Mouse (Mus musculus) embryonic stem cell, embryonic (primary cell): ENCODE data around the gene Dctpp1.

Source experiments
- CTCF ChIA-PET, 4 experiments: fragments of 300-600 bp in 2 of 4; fragments of 350-600 bp in 2 of 4; sonication (Branson Sonifier 250); formaldehyde crosslinking; loops; one replicate each; lab custom pipeline; 2022; ENCODE audit warnings: inconsistent platforms in 2 of 4; lab: Charles Lee
- POLR2A ChIA-PET, 4 experiments: fragments of 300-600 bp in 2 of 4; fragments of 350-600 bp in 2 of 4; sonication (Branson Sonifier 250); formaldehyde crosslinking; loops; one replicate each; lab custom pipeline; 2022; ENCODE audit warnings: antibody characterized with exemption in 4 of 4, inconsistent platforms in 1 of 4; lab: Charles Lee

The Dctpp1 gene

GRCm38 (mm10) chr7:127253821-127254769 lies 6.4 kb downstream of the Dctpp1 start:
- POLR2A ChIA-PET: interaction anchor here (0.6 to 2.5 kb wide), 85 partner anchors 8 to 713 kb away, joined by 3 to 58 read pairs (median 4); partner anchors contain the start of genes Sephs2 (in 3 of the 4), Sept1 (in 3 of the 4), Zfp553 (in 3 of the 4) and Zfp771 (in 3 of the 4)
- CTCF ChIA-PET: interaction anchor here in 3 of 4 experiments (0.6 to 1.6 kb wide), 13 partner anchors 9 to 561 kb away, joined by 3 to 9 read pairs (median 4); partner anchors contain the start of genes Zfp771 (in 2 of the 3) and Zfp689 (in 1 of the 3)

GRCm38 (mm10) chr7:127253341-127253740 lies 7.2 kb downstream of the Dctpp1 start:
- ChIA-PET POLR2A (interaction anchor here (0.6 to 2.5 kb wide), 61 partner anchors 8 to 714 kb away, joined by 3 to 58 read pairs (median 5); partner anchors contain the start of genes Sephs2 (in 3 of the 4), Sept1 (in 3 of the 4), Zfp553 (in 3 of the 4) and Zfp771 (in 3 of the 4)), CTCF (interaction anchor here in 3 of 4 experiments (0.6 to 1.6 kb wide), 10 partner anchors 8 to 560 kb away, joined by 3 to 6 read pairs (median 4); partner anchors contain the start of genes Zfp689 (in 1 of the 3) and Zfp771 (in 1 of the 3))

GRCm38 (mm10) chr7:127252414-127252813 lies 8.1 kb downstream of the Dctpp1 start:
- POLR2A ChIA-PET: no interaction called here
- CTCF ChIA-PET: no interaction called here

- ChIA-PET CTCF (interaction anchor here in 1 of 4 experiments (0.7 to 0.9 kb wide), 2 partner anchors 22 to 523 kb away, joined by 3 to 4 read pairs; no protein-coding TSS in a partner anchor), POLR2A (interaction anchor here in 3 of 4 experiments (0.7 to 2.2 kb wide), 12 partner anchors 9 to 37 kb away, joined by 3 to 8 read pairs (median 3); partner anchors contain the start of genes Sept1 (in 1 of the 3) and Zfp553 (in 1 of the 3))
These were observed 10.0 kb downstream of the Dctpp1 start for GRCm38 (mm10) chr7:127250511-127250910.

- POLR2A ChIA-PET: interaction anchor here (0.6 to 3.2 kb wide), 62 partner anchors 9 to 445 kb away, joined by 3 to 58 read pairs (median 4); partner anchors contain the start of genes Dctpp1 (in 3 of the 4), Sept1 (in 3 of the 4), Zfp553 (in 3 of the 4) and Cd2bp2 (in 2 of the 4)
- CTCF ChIA-PET: interaction anchor here (0.5 to 1.6 kb wide), 14 partner anchors 9 to 123 kb away, joined by 3 to 5 read pairs (median 3); partner anchors contain the start of gene Dctpp1 (in 2 of the 4)
These were observed 15.6 kb downstream of the Dctpp1 start for GRCm38 (mm10) chr7:127244658-127245510.

- CTCF ChIA-PET: interaction anchor here in 3 of 4 experiments (0.5 to 1.6 kb wide), 13 partner anchors 8 to 124 kb away, joined by 3 to 5 read pairs (median 3); partner anchors contain the start of gene Dctpp1 (in 1 of the 3)
- POLR2A ChIA-PET: interaction anchor here (0.6 to 3.2 kb wide), 60 partner anchors 8 to 444 kb away, joined by 3 to 58 read pairs (median 4); partner anchors contain the start of genes Dctpp1 (in 3 of the 4), Sept1 (in 3 of the 4), Zfp553 (in 3 of the 4) and Cd2bp2 (in 2 of the 4)
These were observed 16.4 kb downstream of the Dctpp1 start, which contains the start of gene Zfp771 for GRCm38 (mm10) chr7:127243870-127244657. Gene Zfp771 (plus strand): TSS chr7:127244274.

GRCm38 (mm10) chr7:127243361-127243867 lies 17.1 kb downstream of the Dctpp1 start:
- POLR2A ChIA-PET: interaction anchor here in 3 of 4 experiments (0.6 to 3.2 kb wide), 12 partner anchors 9 to 444 kb away, joined by 3 to 54 read pairs (median 8); partner anchors contain the start of genes Sept1 (in 3 of the 3) and Zfp553 (in 3 of the 3)
- CTCF ChIA-PET: interaction anchor here in 1 of 4 experiments (0.9 kb wide), 1 partner anchor 11 kb away, joined by 4 read pairs; no protein-coding TSS in a partner anchor

GRCm38 (mm10) chr7:127234777-127235176 lies 25.7 kb downstream of the Dctpp1 start:
- ChIA-PET POLR2A (interaction anchor here in 3 of 4 experiments (1.2 to 14.7 kb wide), 12 partner anchors 10 to 111 kb away, joined by 3 to 274 read pairs (median 13); partner anchors contain the start of genes Zfp768 (in 1 of the 3) and Zfp771 (in 1 of the 3)), CTCF (interaction anchor here in 1 of 4 experiments (1.1 kb wide), 1 partner anchor 21 kb away, joined by 3 read pairs; no protein-coding TSS in a partner anchor)

GRCm38 (mm10) chr7:127233765-127234164 lies 26.7 kb downstream of the Dctpp1 start:
- CTCF ChIA-PET: interaction anchor here in 3 of 4 experiments (0.6 to 1.5 kb wide), 6 partner anchors 11 to 454 kb away, joined by 3 to 5 read pairs (median 4); partner anchors contain the start of genes Dctpp1 (in 1 of the 3) and Zfp771 (in 1 of the 3)
- POLR2A ChIA-PET: interaction anchor here (0.7 to 14.7 kb wide), 29 partner anchors 8 to 736 kb away, joined by 3 to 274 read pairs (median 9); partner anchors contain the start of genes Zfp771 (in 3 of the 4), Cd2bp2 (in 2 of the 4) and Tbc1d10b (in 1 of the 4)

GRCm38 (mm10) chr7:127233368-127233749 lies 27.1 kb downstream of the Dctpp1 start:
- CTCF ChIA-PET: interaction anchor here in 3 of 4 experiments (0.6 to 1.5 kb wide), 8 partner anchors 11 to 453 kb away, joined by 3 to 5 read pairs (median 3); partner anchors contain the start of genes Dctpp1 (in 1 of the 3) and Zfp771 (in 1 of the 3)
- POLR2A ChIA-PET: interaction anchor here (0.6 to 14.7 kb wide), 50 partner anchors 8 to 736 kb away, joined by 3 to 274 read pairs (median 5); partner anchors contain the start of genes Zfp771 (in 3 of the 4), Cd2bp2 (in 2 of the 4), Sephs2 (in 2 of the 4) and Dctpp1 (in 1 of the 4)

GRCm38 (mm10) chr7:127232622-127233367 lies 27.7 kb downstream of the Dctpp1 start, which contains the start of the genes Zfp553 and Sept1:
Gene Zfp553 (plus strand): TSS chr7:127233061.
Gene Sept1 (minus strand): TSS chr7:127233130.
- CTCF ChIA-PET: interaction anchor here in 3 of 4 experiments (0.6 to 1.5 kb wide), 9 partner anchors 10 to 453 kb away, joined by 3 to 5 read pairs (median 3); partner anchors contain the start of genes Dctpp1 (in 1 of the 3) and Zfp771 (in 1 of the 3)
- POLR2A ChIA-PET: interaction anchor here (0.6 to 14.7 kb wide), 54 partner anchors 8 to 735 kb away, joined by 3 to 274 read pairs (median 5); partner anchors contain the start of genes Zfp771 (in 3 of the 4), Cd2bp2 (in 2 of the 4), Sephs2 (in 2 of the 4) and Dctpp1 (in 1 of the 4)

- CTCF ChIA-PET: interaction anchor here (0.6 to 1.5 kb wide), 9 partner anchors 11 to 452 kb away, joined by 3 to 5 read pairs (median 4); partner anchors contain the start of gene Dctpp1 (in 1 of the 4)
- POLR2A ChIA-PET: interaction anchor here (0.6 to 14.7 kb wide), 55 partner anchors 8 to 1792 kb away, joined by 3 to 274 read pairs (median 5); partner anchors contain the start of genes Zfp771 (in 3 of the 4), Cd2bp2 (in 2 of the 4), Sephs2 (in 2 of the 4) and Dctpp1 (in 1 of the 4)
These were observed 28.5 kb downstream of the Dctpp1 start for GRCm38 (mm10) chr7:127231826-127232621.

GRCm38 (mm10) chr7:127231376-127231775 lies 29.1 kb downstream of the Dctpp1 start:
- ChIA-PET CTCF (interaction anchor here (0.6 to 2.9 kb wide), 8 partner anchors 14 to 145 kb away, joined by 3 to 17 read pairs (median 4); no protein-coding TSS in a partner anchor), POLR2A (interaction anchor here (0.6 to 14.7 kb wide), 27 partner anchors 7 to 1792 kb away, joined by 3 to 274 read pairs (median 8); partner anchors contain the start of genes Zfp771 (in 2 of the 4), Cd2bp2 (in 1 of the 4), Dctpp1 (in 1 of the 4) and Maz (in 1 of the 4))
